Mouse (Mus musculus) kidney, embryonic 14.5 days (tissue): ENCODE results near the gene Tpgs1. TPM values are rescaled to one million over a fixed set of nuclear protein-coding genes. Genes with fewer than 3 reads are reported as not detected.
"Not testable (repeated sequence)": the region's sequence is repeated elsewhere in the genome, so short reads cannot be mapped to it uniquely, and the experiment has no call there.

Experiments
- ATAC-seq: fragments of 200-750 bp; cut with Nextera tagmentation; 2 replicates; pipeline ENCODE4 v1.8.0; 2017; ENCODE audit warnings: moderate number of reproducible peaks, mild to moderate bottlenecking, moderate TSS enrichment, moderate library complexity; ENCODE audit not compliant: low FRiP score, low TSS enrichment
- H3K27ac ChIP-seq: fragments of 300-500 bp; sonication (generic); 2 replicates; pipeline ENCODE4 v1.5.1; 2014; ENCODE audit warnings: low read depth, mild to moderate bottlenecking, low read length, moderate library complexity, mixed read lengths
- H3K27me3 ChIP-seq: fragments of 300-500 bp; sonication (generic); 2 replicates; pipeline ENCODE4 v1.6.1; 2014; ENCODE audit warnings: mild to moderate bottlenecking, low read length; ENCODE audit not compliant: control insufficient read depth, insufficient read depth
- H3K36me3 ChIP-seq: fragments of 300-500 bp; sonication (generic); 2 replicates; pipeline ENCODE4 v1.6.1; 2014; ENCODE audit warnings: low read length, mixed read lengths; ENCODE audit not compliant: control insufficient read depth, insufficient read depth
- H3K4me1 ChIP-seq: fragments of 300-500 bp; sonication (generic); 2 replicates; pipeline ENCODE4 v1.6.1; 2014; ENCODE audit warnings: low read length, mixed read lengths; ENCODE audit not compliant: control insufficient read depth, insufficient read depth
- H3K4me2 ChIP-seq: fragments of 300-500 bp; sonication (generic); replicated peaks from 2 replicates; pipeline ENCODE4 v1.6.1; 2014; ENCODE audit warnings: low read depth, mild to moderate bottlenecking, low read length
- H3K4me3 ChIP-seq: fragments of 300-500 bp; sonication (generic); 2 replicates; pipeline ENCODE4 v1.5.1; 2014; ENCODE audit warnings: mild to moderate bottlenecking, low read length
- H3K9ac ChIP-seq: fragments of 300-500 bp; sonication (generic); 2 replicates; pipeline ENCODE4 v1.6.1; 2014; ENCODE audit warnings: low read depth, mild to moderate bottlenecking, low read length, moderate library complexity
- H3K9me3 ChIP-seq: fragments of 300-500 bp; sonication (generic); 2 replicates; pipeline ENCODE4 v1.6.1; 2016; ENCODE audit warnings: low read length; ENCODE audit not compliant: control insufficient read depth
- WGBS: fragments of 180-500 bp; shearing (Covaris S2); extraction: QIAGEN DNeasy Blood & Tissue Kit; methylation state at CpG from one replicate; pipeline ENCODE4 v1.1.7; 2014; 5-methylcytosine and 5-hydroxymethylcytosine counted together
- polyA plus RNA-seq: library from polyadenylated mRNA; unstranded; fragments of >200 nt; fragmentation: Nextera tagmentation; extraction: Ambion mirVana; gene quantifications from 2 replicates; pipeline ENCODE4 v1.2.1, GENCODE M21; 2014

The Tpgs1 gene
- polyA plus RNA-seq, 1 experiment from 2014 or later: 85.7 TPM

- H3K4me3 ChIP-seq, ATAC-seq: not testable (repeated sequence)
Measured at GRCm38 (mm10) chr10:79702970-79703369, 33.8 kb downstream of the Tpgs1 start.

GRCm38 (mm10) chr10:79703541-79703940 lies 34.4 kb downstream of the Tpgs1 start:
- WGBS: 81% methylated on average over 10 of the region's 10 CpGs
- peak overlapping the region; percentile 86; the same call in 1 of the 2 replicates for H3K4me2 ChIP-seq
- H3K9me3 ChIP-seq: no peaks in the 10 kb centered on the region
- H3K4me3 ChIP-seq: peak overlapping the region; percentile 91
- H3K27me3 ChIP-seq: no peaks in the 10 kb centered on the region
- peaks cover 42% of the 10 kb centered on the region for H3K4me1 ChIP-seq
- H3K36me3 ChIP-seq: peaks cover 16% of the 10 kb centered on the region
- H3K27ac ChIP-seq: no peak overlapping the region
- H3K9ac ChIP-seq: 0 out of 2 replicates have a peak overlapping the region, but pooled peaks have one; percentile 95
- no peak for ATAC-seq

More at GRCm38 (mm10) chr10:79702970-79703369, 33.8 kb downstream of the Tpgs1 start:
- not testable (repeated sequence) for H3K27ac ChIP-seq, H3K27me3 ChIP-seq, H3K9ac ChIP-seq, H3K9me3 ChIP-seq, H3K4me2 ChIP-seq, H3K36me3 ChIP-seq
- peaks cover 42% of the 10 kb centered on the region for H3K4me1 ChIP-seq
- 84% methylated on average over 2 of the region's 4 CpGs for WGBS

- H3K36me3 ChIP-seq: peaks cover 23% of the 10 kb centered on the region
- ATAC-seq: peak; percentile 96
- peak within 1 kb of the TSS; percentile 80; the same call in 1 of the 2 replicates for H3K27ac ChIP-seq
- under 1% methylated on average over 54 of the region's 65 CpGs for whole genome bisulfite sequencing
- H3K27me3 ChIP-seq: no peaks in the 10 kb centered on the region
- H3K4me1 ChIP-seq: peaks cover 42% of the 10 kb centered on the region
- H3K9me3 ChIP-seq: no peaks in the 10 kb centered on the region
- peak within 1 kb of the TSS; percentile 91 for H3K4me3 ChIP-seq
- H3K9ac ChIP-seq: peak within 1 kb of the TSS; percentile 95
- peak within 1 kb of the TSS; percentile 86 for H3K4me2 ChIP-seq
Measured at GRCm38 (mm10) chr10:79704065-79704969, 35.1 kb downstream of the Tpgs1 start, which contains the start of gene Bsg. Bsg (plus strand) TSS chr10:79704491.

- Histone ChIP-seq H3K4me1 (peaks cover 42% of the 10 kb centered on the region), H3K4me3 (peak overlapping the region; percentile 91), H3K36me3 (peaks cover 30% of the 10 kb centered on the region), H3K27me3 (no peaks in the 10 kb centered on the region), H3K27ac (peak overlapping the region; percentile 80; the same call in 1 of the 2 replicates), H3K4me2 (peak overlapping the region; percentile 86), H3K9ac (peak overlapping the region; percentile 95), H3K9me3 (no peaks in the 10 kb centered on the region)
- 3% methylated on average over 10 of the region's 10 CpGs for WGBS
- no peak for ATAC-seq
Measured at GRCm38 (mm10) chr10:79704970-79705360, 35.8 kb downstream of the Tpgs1 start.

- peak overlapping the region; percentile 86; the same call in 1 of the 2 replicates for H3K4me2 ChIP-seq
- peak overlapping the region; percentile 95; the same call in 1 of the 2 replicates for H3K9ac ChIP-seq
- H3K27ac ChIP-seq: no peak overlapping the region
- no peak for ATAC-seq
- peaks cover 38% of the 10 kb centered on the region for H3K4me1 ChIP-seq
- H3K36me3 ChIP-seq: peaks cover 40% of the 10 kb centered on the region
- H3K27me3 ChIP-seq: no peaks in the 10 kb centered on the region
- H3K4me3 ChIP-seq: peak overlapping the region; percentile 91; the same call in 1 of the 2 replicates
- 93% methylated on average over 5 of the region's 5 CpGs for WGBS
- no peaks in the 10 kb centered on the region for H3K9me3 ChIP-seq
Measured at GRCm38 (mm10) chr10:79705951-79706350, 36.8 kb downstream of the Tpgs1 start.

- no peak for ATAC-seq
- H3K4me3 ChIP-seq: no peak overlapping the region; the same call in 1 of the 2 replicates
- WGBS: 82% methylated on average over 5 of the region's 5 CpGs
Measured at GRCm38 (mm10) chr10:79706406-79707094, 37.4 kb downstream of the Tpgs1 start.

GRCm38 (mm10) chr10:79707162-79707561 lies 38.0 kb downstream of the Tpgs1 start:
- Histone ChIP-seq H3K9me3 (no peaks in the 10 kb centered on the region), H3K36me3 (peaks cover 51% of the 10 kb centered on the region), H3K4me2 (no peak overlapping the region), H3K27ac (no peak overlapping the region), H3K27me3 (no peaks in the 10 kb centered on the region), H3K4me3 (no peak overlapping the region), H3K9ac (no peak overlapping the region), H3K4me1 (peaks cover 31% of the 10 kb centered on the region)
- 78% methylated on average over 1 of the region's 1 CpGs for WGBS
- no peak for ATAC-seq

More at GRCm38 (mm10) chr10:79706406-79707094, 37.4 kb downstream of the Tpgs1 start:
- Histone ChIP-seq H3K36me3 (peaks cover 46% of the 10 kb centered on the region), H3K4me2 (peak overlapping the region; percentile 86; the same call in 1 of the 2 replicates), H3K9me3 (no peaks in the 10 kb centered on the region), H3K27me3 (no peaks in the 10 kb centered on the region), H3K4me1 (peaks cover 32% of the 10 kb centered on the region), H3K27ac (no peak overlapping the region), H3K9ac (peak overlapping the region; percentile 12; the same call in 1 of the 2 replicates)

- H3K4me1 ChIP-seq: peaks cover 31% of the 10 kb centered on the region
- WGBS: 66% methylated on average over 4 of the region's 4 CpGs
- ATAC-seq: no peak
- no peaks in the 10 kb centered on the region for H3K9me3 ChIP-seq
- H3K36me3 ChIP-seq: peaks cover 51% of the 10 kb centered on the region
- H3K4me3 ChIP-seq: no peak overlapping the region
- no peaks in the 10 kb centered on the region for H3K27me3 ChIP-seq
- no peak overlapping the region for H3K27ac ChIP-seq
- H3K9ac ChIP-seq: no peak overlapping the region
- H3K4me2 ChIP-seq: no peak overlapping the region
Measured at GRCm38 (mm10) chr10:79707759-79708158, 38.6 kb downstream of the Tpgs1 start.
